Comparison of ENCODE assay signal across 27 mouse cellular contexts in the genomic region with DNA sequence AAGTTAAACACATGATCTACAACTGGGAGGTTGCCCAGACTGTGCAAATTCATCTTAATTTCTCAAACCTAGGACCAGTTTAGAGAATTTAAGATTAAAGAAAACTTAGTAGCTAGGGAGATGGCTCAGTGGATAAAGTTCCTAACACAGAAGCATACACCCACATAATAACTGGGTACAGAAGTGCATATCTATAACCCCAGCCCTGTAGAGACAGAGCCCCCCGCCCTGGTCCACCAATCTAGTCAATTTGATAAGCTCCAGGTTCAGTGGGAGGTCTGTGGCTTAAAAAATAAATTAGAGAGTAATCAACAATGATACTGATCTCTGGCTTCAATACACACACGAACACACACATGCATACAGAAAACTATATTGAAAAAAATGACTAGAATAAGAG. TPM values are rescaled to one million over a fixed set of nuclear protein-coding genes. Genes with fewer than 3 reads are reported as not detected.
A peak's percentile ranks its signal among the peaks of the same experiment; 100 is the strongest.
DNase-seq lines count a peak whose midpoint lies in the region; ATAC-seq and TF ChIP-seq lines count a peak whose summit lies in the region.
"Had no signal": no experiment of that assay in that cellular context is flagged by ENCODE, and none has a peak within 500 bp of the region (broad histone marks: within the 10 kb centered on the region; RNA-seq: fewer than 3 reads in every experiment).

No protein-coding gene starts in this region.

- no peak for TF ChIP-seq EP300 in liver, postnatal 0 days (IDR thresholded peaks at IDR 0.05; ENCODE audit: low read depth)

- H3K27ac ChIP-seq in liver, postnatal 0 days (ENCODE audit: low read depth) = no peak overlapping the region
- peak overlapping the region; percentile 62; the same call in 1 of the 2 replicates for H3K27ac ChIP-seq in liver, embryonic 12.5 days
- no peak overlapping the region for H3K27ac ChIP-seq in liver, embryonic 16.5 days (ENCODE audit: low read length)
- no peak overlapping the region for H3K27ac ChIP-seq in forebrain, postnatal 0 days (ENCODE audit: low read depth, low read length)
- H3K27ac ChIP-seq: embryonic facial prominence, embryonic 15.5 days; forebrain, embryonic 10.5 days; heart, embryonic 10.5 days; hindbrain, embryonic 12.5 days had no signal

- H3K9me3 ChIP-seq in liver, postnatal 0 days (ENCODE audit: low read length) = no peaks in the 10 kb centered on the region
- H3K9me3 ChIP-seq in liver, embryonic 12.5 days (replicated peaks) = no peaks in the 10 kb centered on the region
- no peaks in the 10 kb centered on the region for H3K9me3 ChIP-seq in liver, embryonic 16.5 days (replicated peaks; ENCODE audit: control insufficient read depth, low read length)
- no peaks in the 10 kb centered on the region for H3K9me3 ChIP-seq in forebrain, postnatal 0 days (ENCODE audit: low read length)
- H3K9me3 ChIP-seq: embryonic facial prominence, embryonic 15.5 days; forebrain, embryonic 10.5 days; heart, embryonic 10.5 days; hindbrain, embryonic 12.5 days had no signal

- no peaks in the 10 kb centered on the region for H3K4me1 ChIP-seq in liver, postnatal 0 days (ENCODE audit: insufficient read depth)
- H3K4me1 ChIP-seq in liver, embryonic 12.5 days = peaks cover 31% of the 10 kb centered on the region
- no peaks in the 10 kb centered on the region for H3K4me1 ChIP-seq in liver, embryonic 16.5 days (ENCODE audit: control insufficient read depth, low read depth, low read length)
- H3K4me1 ChIP-seq in forebrain, postnatal 0 days (ENCODE audit: insufficient read depth) = no peaks in the 10 kb centered on the region
- H3K4me1 ChIP-seq: hindbrain, embryonic 12.5 days had no signal

- H3K4me2 ChIP-seq in liver, postnatal 0 days (ENCODE audit: low read depth, low read length) = no peak overlapping the region
- peak overlapping the region; percentile 28 for H3K4me2 ChIP-seq in liver, embryonic 12.5 days
- H3K4me2 ChIP-seq in liver, embryonic 16.5 days (ENCODE audit: low read depth, low read length) = no peak overlapping the region
- no peak overlapping the region for H3K4me2 ChIP-seq in forebrain, postnatal 0 days (ENCODE audit: low read depth)
- H3K4me2 ChIP-seq: embryonic facial prominence, embryonic 15.5 days; hindbrain, embryonic 12.5 days had no signal

- H3K36me3 ChIP-seq in liver, postnatal 0 days (replicated peaks; ENCODE audit: insufficient read depth, low read length) = no peaks in the 10 kb centered on the region
- no peaks in the 10 kb centered on the region for H3K36me3 ChIP-seq in liver, embryonic 12.5 days
- H3K36me3 ChIP-seq in liver, embryonic 16.5 days (ENCODE audit: control insufficient read depth, insufficient read depth) = no peaks in the 10 kb centered on the region
- H3K36me3 ChIP-seq in forebrain, postnatal 0 days (ENCODE audit: insufficient read depth) = no peaks in the 10 kb centered on the region
- H3K36me3 ChIP-seq: embryonic facial prominence, embryonic 15.5 days; forebrain, embryonic 10.5 days; heart, embryonic 10.5 days; hindbrain, embryonic 12.5 days had no signal

- DNase-seq in liver = peak; percentile 58
- DNase-seq in liver, postnatal 0 days = no peak
- DNase-seq in frontal cortex, postnatal 25 days (ENCODE audit: low spot score in 2 of 2) = no peak
- DNase-seq in forebrain, postnatal 0 days = no peak
- no peak for DNase-seq in adrenal gland, postnatal 36 days
- DNase-seq: adrenal gland, postnatal 14 days; B cell, adult 2 months; cerebellum, adult 11 months; cerebellum, adult 8-10 months; cerebellum, postnatal 14 days; embryo, embryonic 11 days; gastrocnemius, postnatal 10 days; heart, adult 18-20 months; heart, postnatal 10 days; heart, postnatal 4 days had no signal

- H3K4me3 ChIP-seq in liver, postnatal 0 days (ENCODE audit: low read depth, low read length) = no peak overlapping the region
- H3K4me3 ChIP-seq in liver, embryonic 12.5 days = no peak overlapping the region
- H3K4me3 ChIP-seq in liver, embryonic 16.5 days (ENCODE audit: low read depth, low read length) = no peak overlapping the region
- no peak overlapping the region for H3K4me3 ChIP-seq in forebrain, postnatal 0 days (ENCODE audit: low read depth, low read length)
- H3K4me3 ChIP-seq: embryonic facial prominence, embryonic 15.5 days; erythroblast, embryonic 14.5 days; forebrain, embryonic 10.5 days; heart, embryonic 10.5 days; hindbrain, embryonic 12.5 days had no signal

- H3K9ac ChIP-seq in liver, postnatal 0 days (replicated peaks) = no peak overlapping the region
- H3K9ac ChIP-seq in liver, embryonic 12.5 days = no peak overlapping the region
- H3K9ac ChIP-seq in liver, embryonic 16.5 days (ENCODE audit: low read depth, low read length) = no peak overlapping the region
- H3K9ac ChIP-seq in forebrain, postnatal 0 days = no peak overlapping the region
- H3K9ac ChIP-seq: embryonic facial prominence, embryonic 15.5 days; hindbrain, embryonic 12.5 days had no signal

- no peak for ATAC-seq in liver, postnatal 0 days
- peak; percentile 91 for ATAC-seq in liver, embryonic 12.5 days
- peak; percentile 79 for ATAC-seq in liver, embryonic 16.5 days (ENCODE audit: low read depth)
- no peak for ATAC-seq in forebrain, postnatal 0 days
- ATAC-seq: activated CD4-positive, CD25-positive, alpha-beta regulatory T cell, adult 4 months; CD4-positive, CD25-positive, alpha-beta regulatory T cell, adult 4 months; forebrain, embryonic 14.5 days; hindbrain, embryonic 16.5 days; Patski had no signal

- WGBS in liver, postnatal 0 days (ENCODE audit: insufficient replicate concordance) = 54% methylated on average over 2 of the region's 2 CpGs
- 31% methylated on average over 2 of the region's 2 CpGs for WGBS in liver, embryonic 12.5 days (ENCODE audit: insufficient replicate concordance)
- 22% methylated on average over 2 of the region's 2 CpGs for WGBS in liver, embryonic 16.5 days (ENCODE audit: insufficient replicate concordance)
- WGBS in forebrain, postnatal 0 days = 92% methylated on average over 2 of the region's 2 CpGs

- H3K27me3 ChIP-seq in liver, postnatal 0 days (ENCODE audit: insufficient read depth, low read length) = no peaks in the 10 kb centered on the region
- H3K27me3 ChIP-seq in liver, embryonic 12.5 days (replicated peaks) = no peaks in the 10 kb centered on the region
- H3K27me3 ChIP-seq in liver, embryonic 16.5 days (ENCODE audit: control insufficient read depth, insufficient read depth, low read depth, low read length) = no peaks in the 10 kb centered on the region
- no peaks in the 10 kb centered on the region for H3K27me3 ChIP-seq in forebrain, postnatal 0 days (ENCODE audit: insufficient read depth, low read length)
- H3K27me3 ChIP-seq: embryonic facial prominence, embryonic 15.5 days; hindbrain, embryonic 12.5 days; Patski had no signal

- no peak for TF ChIP-seq CTCF in liver, postnatal 0 days (IDR thresholded peaks at IDR 0.05; ENCODE audit: low read depth)
- TF ChIP-seq CTCF in forebrain, postnatal 0 days (IDR thresholded peaks at IDR 0.05; ENCODE audit: low read depth) = no peak

RNA-seq across cellular contexts. Expression of gene Dennd1a, which starts 51.6 kb away (rescaled TPM):
- 3.6 and 3.8 TPM in 2 replicates for polyA plus RNA-seq in liver, postnatal 0 days (2015; fragmentation: Nextera tagmentation; extraction: Ambion mirVana)
- 13.3 and 17.2 TPM in 2 replicates for polyA plus RNA-seq in liver, embryonic 12.5 days (2016; fragmentation: Nextera tagmentation; extraction: Ambion mirVana)
- 7.1 and 7.9 TPM in 2 replicates for polyA plus RNA-seq in liver, embryonic 16.5 days (2015; fragmentation: Nextera tagmentation; extraction: Ambion mirVana)
- 39.8 and 52.1 TPM in 2 replicates for total RNA-seq in forebrain, postnatal 0 days (2014; rRNA removed)
- polyA plus RNA-seq in forebrain, postnatal 0 days (2015; fragmentation: Nextera tagmentation; extraction: Ambion mirVana) = 14.1 and 16.7 TPM in 2 replicates
- total RNA-seq in adrenal gland, postnatal 36 days (2021) = 10 to 100 TPM; 25.3 to 26.6 TPM

Comparison
In these comparisons a context has a peak if more than half of its experiments do, and no peak if none do; other contexts are left out.
1. ATAC-seq: peak in liver, embryonic 12.5 days (single experiment) and liver, embryonic 16.5 days (single experiment); none in liver, postnatal 0 days (single experiment) and forebrain, postnatal 0 days (single experiment).